Comparison of ENCODE assay signal across 25 mouse cellular contexts in the genomic region with DNA sequence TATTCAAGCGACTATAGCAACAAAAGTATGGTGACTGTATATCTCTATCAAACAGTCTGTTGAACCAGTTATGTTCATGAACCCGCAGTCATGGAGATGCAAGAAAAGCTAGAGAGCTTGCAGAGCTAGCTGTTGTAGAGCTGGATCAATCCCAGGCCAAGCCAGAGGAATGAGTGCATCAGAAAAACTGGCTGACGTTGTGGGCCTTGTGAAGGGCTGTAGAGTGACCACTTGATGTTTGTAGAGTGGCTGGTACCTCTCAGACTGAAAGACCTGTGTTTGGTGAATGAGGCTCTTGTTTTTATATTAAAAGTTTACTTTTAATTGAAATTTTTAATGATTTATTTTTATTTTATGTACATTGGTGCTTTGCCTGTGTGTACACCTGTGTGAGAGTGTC. TPM values are rescaled to one million over a fixed set of nuclear protein-coding genes. Genes with fewer than 3 reads are reported as not detected.
"Had no signal": no experiment of that assay in that cellular context is flagged by ENCODE, and none has a peak within 500 bp of the region (broad histone marks: within the 10 kb centered on the region; RNA-seq: fewer than 3 reads in every experiment).

No protein-coding gene starts in this region.

- H3K36me3 ChIP-seq: heart, embryonic 15.5 days had no signal

- H3K9me3 ChIP-seq: heart, embryonic 13.5 days; heart, embryonic 15.5 days; hindbrain, embryonic 10.5 days; hindbrain, embryonic 12.5 days; intestine, embryonic 15.5 days; limb, embryonic 10.5 days; limb, embryonic 12.5 days had no signal

- H3K9ac ChIP-seq: heart, embryonic 13.5 days; heart, embryonic 15.5 days; hindbrain, embryonic 12.5 days; hindbrain, embryonic 14.5 days; intestine, embryonic 15.5 days; limb, embryonic 12.5 days had no signal

- DNase-seq: gastrocnemius, adult 2 months; gastrocnemius, postnatal 10 days; gastrocnemius, postnatal 25 days; heart, adult 2 months; heart, postnatal 4 days; kidney, adult 18-20 months; kidney, adult 8-10 months; kidney, postnatal 10 days; kidney, postnatal 25 days; kidney, postnatal 4 days had no signal

- H3K27me3 ChIP-seq: heart, embryonic 13.5 days; heart, embryonic 15.5 days; hindbrain, embryonic 12.5 days; intestine, embryonic 15.5 days; limb, embryonic 12.5 days had no signal

- H3K4me3 ChIP-seq: gastrocnemius, adult 2 months; heart, adult 2 months; heart, embryonic 13.5 days; heart, embryonic 15.5 days; hindbrain, embryonic 10.5 days; hindbrain, embryonic 12.5 days; intestine, embryonic 15.5 days; layer of hippocampus, adult 2 months; left cerebral cortex, adult 2 months; limb, embryonic 10.5 days; limb, embryonic 12.5 days had no signal

- H3K27ac ChIP-seq: gastrocnemius, adult 2 months; heart, adult 2 months; heart, embryonic 13.5 days; heart, embryonic 15.5 days; hindbrain, embryonic 10.5 days; hindbrain, embryonic 12.5 days; hindbrain, embryonic 14.5 days; intestine, embryonic 15.5 days; layer of hippocampus, adult 2 months; left cerebral cortex, adult 2 months; limb, embryonic 10.5 days; limb, embryonic 12.5 days had no signal

- H3K4me2 ChIP-seq: heart, embryonic 11.5 days; heart, embryonic 13.5 days; heart, embryonic 15.5 days; hindbrain, embryonic 12.5 days; hindbrain, embryonic 14.5 days; intestine, embryonic 15.5 days; limb, embryonic 12.5 days had no signal

- ATAC-seq: forebrain, embryonic 16.5 days; hindbrain, embryonic 16.5 days; inflammation-experienced regulatory T-cells, adult 6 months; intestine, embryonic 15.5 days; intestine, postnatal 0 days had no signal

RNA-seq across cellular contexts. Expression of gene Nacad, which starts 55.7 kb away (rescaled TPM):
- polyA plus RNA-seq: inflammation-experienced regulatory T-cells, adult 6 months had no signal
